Mouse (Mus musculus) liver, embryonic 14.5 days (tissue): ENCODE results near the gene Psma7.

ENCODE experiments used
- CTCF ChIP-seq: IDR thresholded peaks from 2 replicates; pipeline ENCODE4 v1.5.1; 2016; ENCODE audit warnings: antibody characterized with exemption, low read depth, control low read depth
- EP300 ChIP-seq: IDR thresholded peaks from 2 replicates; pipeline ENCODE4 v1.6.1; 2016; ENCODE audit warnings: antibody characterized with exemption, low read depth

GRCm38 (mm10) chr2:180005656-180006351 lies 36.4 kb downstream of the Psma7 start:
- TF ChIP-seq EP300 (no peak), CTCF (no peak)
